Mouse (Mus musculus) adrenal gland, postnatal 10 days (tissue): ENCODE data around the gene Kcnh8. TPM values are rescaled to one million over a fixed set of nuclear protein-coding genes. Genes with fewer than 3 reads are reported as not detected.

Experiments used
- DNase-seq: peaks from one replicate; pipeline ENCODE4 v3.0.0; 2021; ENCODE audit warnings: mixed read lengths
- total RNA-seq, 2 experiments: library from RNA; stranded (reverse); gene quantifications; 2 replicates each; pipeline ENCODE4 v1.2.3; 2021

Kcnh8 gene
- total RNA-seq, 2 experiments from 2014 or later, result 0.27 to 0.61 TPM

DNA sequence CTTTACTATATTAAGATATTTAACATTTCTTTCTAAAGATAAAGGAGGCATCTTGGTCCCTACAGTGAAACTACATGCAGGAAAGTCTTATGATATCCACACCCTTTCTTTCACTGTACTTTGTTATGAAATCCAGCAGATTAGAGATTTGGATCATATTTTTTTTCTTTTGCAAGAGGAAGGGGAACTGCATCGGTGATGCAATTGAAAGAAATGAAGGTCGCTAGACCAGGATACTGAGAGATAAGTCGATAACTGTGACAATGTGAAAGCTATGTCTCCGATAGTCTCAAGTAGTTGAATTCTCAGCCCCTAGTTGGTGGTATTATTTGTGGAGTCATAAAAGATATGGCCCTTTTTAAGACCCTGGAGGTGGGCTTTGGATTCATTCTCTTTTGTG, 227.2 kb downstream of the Kcnh8 start:
- no peak for DNase-seq

- DNase-seq, result no peak
These were observed 270.7 kb downstream of the Kcnh8 start for GRCm38 (mm10) chr17:52873195-52873594.

- DNase-seq, result no peak
These were observed 276.5 kb downstream of the Kcnh8 start for GRCm38 (mm10) chr17:52878964-52879363.

GRCm38 (mm10) chr17:52880051-52880450, 277.5 kb downstream of the Kcnh8 start:
- no peak for DNase-seq

DNA sequence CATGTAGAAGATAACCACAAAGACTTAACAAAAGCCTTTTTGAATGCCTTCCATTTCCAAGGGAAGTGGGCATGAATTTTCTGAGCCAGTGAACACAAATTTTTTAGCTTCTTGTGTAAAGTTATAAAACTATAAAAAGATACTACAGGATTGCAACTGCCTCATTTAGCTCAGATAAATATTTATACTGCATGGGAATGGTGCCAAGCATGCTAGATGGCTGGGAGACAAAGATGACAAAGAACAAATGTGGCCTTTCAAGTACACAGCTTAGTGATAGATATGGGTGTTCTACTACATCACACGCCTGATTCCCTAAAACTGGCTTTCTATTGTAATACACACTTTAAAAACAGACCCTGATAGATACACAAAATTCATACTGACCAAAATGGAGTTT, 282.7 kb downstream of the Kcnh8 start:
- no peak for DNase-seq

DNA sequence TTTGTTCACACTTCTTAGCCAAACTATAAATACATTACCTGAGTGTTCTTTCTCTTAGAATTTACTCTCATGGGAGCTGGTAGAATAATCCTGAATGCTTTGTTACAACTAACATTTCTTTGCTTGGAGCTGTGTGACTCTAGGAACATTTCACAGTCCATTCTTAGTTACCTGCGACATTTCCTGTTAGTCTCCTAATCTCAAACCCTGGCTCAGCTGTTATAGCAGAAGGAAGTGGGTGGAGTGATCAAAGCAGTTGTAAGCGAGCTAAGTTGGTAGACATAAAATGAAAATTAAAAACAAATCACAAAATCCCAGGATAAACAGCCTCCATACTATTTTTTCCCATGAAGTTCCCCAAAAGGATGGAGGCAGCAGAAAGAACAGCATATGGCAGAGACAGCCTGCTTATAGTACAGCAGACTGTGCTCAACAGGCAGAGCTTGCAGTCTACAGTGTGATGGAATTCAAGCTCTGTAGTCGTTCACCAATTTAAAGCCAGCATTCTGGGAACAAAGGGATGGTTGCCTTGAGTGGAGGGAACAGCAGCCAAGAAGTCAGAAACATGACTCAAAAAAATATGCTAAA, 318.1 kb downstream of the Kcnh8 start:
- no peak for DNase-seq

GRCm38 (mm10) chr17:52943966-52944365, 341.5 kb downstream of the Kcnh8 start:
- DNase-seq, result no peak

- DNase-seq, result no peak
These were observed 370.2 kb downstream of the Kcnh8 start for GRCm38 (mm10) chr17:52972735-52973134.

GRCm38 (mm10) chr17:52980958-52981357, 378.4 kb downstream of the Kcnh8 start:
- DNase-seq, result no peak
